Mouse (Mus musculus) cerebellum, adult 11-12 months (tissue): ENCODE measurements at regions not wholly inside any gene's neighbourhood (a gene's known extent, or its start where the extent isn't known, plus 50 kb on each side); places are given as distances from the start of the nearest gene placed in this dataset.

ENCODE experiments used
- DNase-seq: peaks from one replicate; pipeline ENCODE4 v3.0.0; 2022

DNA sequence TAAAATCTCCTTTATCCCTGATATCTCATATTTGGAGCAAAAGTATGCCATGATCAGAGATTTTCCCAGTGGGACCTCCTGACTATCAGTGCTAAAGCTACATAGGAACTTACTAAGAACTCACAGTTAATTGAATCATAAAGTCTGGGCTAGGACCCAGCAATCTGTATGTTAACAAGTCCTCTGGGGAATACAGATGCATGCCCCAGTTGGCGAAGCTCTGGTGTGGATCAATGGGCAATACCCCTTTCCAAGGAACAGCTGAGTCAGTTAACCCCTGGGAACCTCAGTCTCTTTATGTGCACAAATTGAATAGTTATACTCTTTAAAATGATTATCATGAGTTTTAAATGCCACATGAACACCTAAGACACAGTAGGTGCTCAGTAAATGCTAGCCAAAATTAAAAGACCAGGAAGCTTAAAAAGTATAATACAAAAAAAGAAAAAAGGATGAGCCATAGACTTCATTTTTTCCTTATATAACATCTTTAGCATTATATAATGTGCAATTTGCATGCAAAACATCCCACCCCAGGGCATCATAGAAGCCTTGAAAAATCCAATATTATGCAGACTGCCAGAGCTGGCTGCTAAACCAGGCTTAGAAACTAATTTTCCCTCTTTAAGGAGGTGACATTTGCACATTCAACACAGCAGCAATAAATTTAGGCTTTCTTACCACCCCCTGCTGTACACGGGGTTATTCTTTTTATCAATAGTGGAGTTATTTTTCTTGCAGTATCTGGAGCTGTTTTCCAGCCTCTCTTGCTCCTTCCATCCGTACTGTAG is 202.7 kb downstream of the Gm16223 start:
- no peak for DNase-seq

DNA sequence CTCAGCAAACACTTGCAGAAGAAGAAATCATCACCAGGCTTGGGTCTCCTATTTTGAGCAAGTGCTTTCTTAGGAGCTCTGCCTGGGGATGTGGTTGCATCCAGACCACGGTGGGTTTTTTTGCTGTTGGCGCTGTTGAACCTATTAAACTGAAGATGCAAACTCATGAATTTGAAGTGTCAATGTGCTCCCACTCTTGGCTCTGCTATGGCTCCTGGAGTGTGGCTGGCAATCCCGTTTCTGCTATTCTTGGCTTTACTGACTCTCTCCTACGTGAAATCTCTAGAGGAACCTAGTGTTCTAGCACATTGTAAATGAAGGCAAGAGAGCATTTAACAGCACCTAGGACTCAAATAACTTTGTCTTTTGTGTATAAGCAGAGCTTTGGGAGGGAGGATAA is 204.2 kb downstream of the Gm16223 start:
- DNase-seq, result peak; percentile 8

GRCm38 (mm10) chr5:42278617-42279296 is 211.0 kb downstream of the Gm16223 start:
- DNase-seq, result no peak
